Mouse (Mus musculus): ENCODE measurements around the gene Rps28.

GRCm38 (mm10) chr17:33817969-33818643, 6.3 kb downstream of the Rps28 start:
- no peak; the same call in 1 of the 2 replicates for TF ChIP-seq CTCF (IDR thresholded peaks at IDR 0.05)
- TF ChIP-seq EP300 (IDR thresholded peaks at IDR 0.05) = no peak

Measured in lung, postnatal 0 days (tissue).